Comparison of ENCODE assay signal across 33 mouse cellular contexts in genomic region chr11:11772196-11772595, GRCm38 (mm10).
"Had no signal": no experiment of that assay in that cellular context is flagged by ENCODE, and none has a peak within 500 bp of the region (broad histone marks: within the 10 kb centered on the region; RNA-seq: fewer than 3 reads in every experiment).

No protein-coding gene starts in this region.

- H3K36me3 ChIP-seq: heart, embryonic 13.5 days; heart, embryonic 15.5 days; hindbrain, embryonic 10.5 days; hindbrain, embryonic 12.5 days; hindbrain, embryonic 13.5 days; hindbrain, embryonic 15.5 days; intestine, embryonic 15.5 days; kidney, embryonic 15.5 days had no signal

- H3K4me1 ChIP-seq: heart, embryonic 13.5 days; heart, embryonic 15.5 days; hindbrain, embryonic 10.5 days; hindbrain, embryonic 12.5 days; hindbrain, embryonic 13.5 days; hindbrain, embryonic 15.5 days; intestine, embryonic 15.5 days; kidney, embryonic 15.5 days had no signal

- H3K27ac ChIP-seq: heart, embryonic 13.5 days; heart, embryonic 15.5 days; hindbrain, embryonic 10.5 days; hindbrain, embryonic 12.5 days; hindbrain, embryonic 13.5 days; hindbrain, embryonic 14.5 days; hindbrain, embryonic 15.5 days; hindbrain, postnatal 0 days; intestine, embryonic 15.5 days; kidney, embryonic 15.5 days; kidney, postnatal 0 days; layer of hippocampus, adult 2 months; left cerebral cortex, adult 2 months had no signal

- H3K4me3 ChIP-seq: heart, embryonic 13.5 days; heart, embryonic 15.5 days; hindbrain, embryonic 10.5 days; hindbrain, embryonic 12.5 days; hindbrain, embryonic 13.5 days; hindbrain, embryonic 15.5 days; intestine, embryonic 15.5 days; kidney, embryonic 15.5 days; layer of hippocampus, adult 2 months; left cerebral cortex, adult 2 months had no signal

- H3K9me3 ChIP-seq: heart, embryonic 13.5 days; heart, embryonic 15.5 days; hindbrain, embryonic 10.5 days; hindbrain, embryonic 12.5 days; hindbrain, embryonic 13.5 days; hindbrain, embryonic 15.5 days; intestine, embryonic 15.5 days; kidney, embryonic 15.5 days had no signal

- H3K27me3 ChIP-seq: heart, embryonic 13.5 days; heart, embryonic 15.5 days; hindbrain, embryonic 12.5 days; hindbrain, embryonic 13.5 days; hindbrain, embryonic 15.5 days; intestine, embryonic 15.5 days; kidney, embryonic 15.5 days had no signal

- H3K9ac ChIP-seq: heart, embryonic 13.5 days; heart, embryonic 15.5 days; hindbrain, embryonic 12.5 days; hindbrain, embryonic 13.5 days; hindbrain, embryonic 14.5 days; hindbrain, embryonic 15.5 days; intestine, embryonic 15.5 days; kidney, embryonic 15.5 days had no signal

- DNase-seq: heart, postnatal 10 days; heart, postnatal 36 days; heart, postnatal 4 days; kidney, adult 11 months; kidney, adult 18-20 months; kidney, adult 2 months; kidney, adult 8-10 months; kidney, adult 9 months; kidney, postnatal 10 days; kidney, postnatal 14 days; kidney, postnatal 25 days; kidney, postnatal 36 days; kidney, postnatal 4 days; layer of hippocampus, adult 9-11 months; layer of hippocampus, postnatal 36 days had no signal

- H3K4me2 ChIP-seq: heart, embryonic 11.5 days; heart, embryonic 13.5 days; heart, embryonic 15.5 days; hindbrain, embryonic 12.5 days; hindbrain, embryonic 13.5 days; hindbrain, embryonic 14.5 days; hindbrain, embryonic 15.5 days; intestine, embryonic 15.5 days; kidney, embryonic 15.5 days had no signal

- ATAC-seq: hindbrain, embryonic 16.5 days; hindbrain, postnatal 0 days; inflammation-experienced regulatory T-cells, adult 6 months; intestine, embryonic 15.5 days; intestine, embryonic 16.5 days; intestine, postnatal 0 days had no signal
